Mouse (Mus musculus) CD8-positive naive resting alpha-beta T cell, adult 2 months (primary cell): ENCODE data around the gene Agk.
A peak's percentile ranks its signal among the peaks of the same experiment; 100 is the strongest.

Experiments used
- DNase-seq, 2 experiments: peaks; one replicate each; pipeline ENCODE4 v3.0.0; 2022; ENCODE audit warnings: low read depth in 2 of 2, low spot score in 2 of 2

The Agk gene

GRCm38 (mm10) chr6:40441755-40442154, 116.8 kb downstream of the Agk start:
- DNase-seq, result peak in 1 of 2 experiments; percentile 25

- no peak for DNase-seq
Measured at GRCm38 (mm10) chr6:40443281-40443928, 118.4 kb downstream of the Agk start.
